Mouse (Mus musculus) heart, postnatal 4 days (tissue): ENCODE results near the gene Tsr2. TPM values are rescaled to one million over a fixed set of nuclear protein-coding genes. Genes with fewer than 3 reads are reported as not detected.
A peak's percentile ranks its signal among the peaks of the same experiment; 100 is the strongest.

Experiments used
- DNase-seq: peaks from one replicate; pipeline ENCODE4 v3.0.0; 2021
- total RNA-seq, 2 experiments: library from RNA; stranded (reverse); gene quantifications; 2 replicates each; pipeline ENCODE4 v1.2.3; 2021

The Tsr2 gene
- total RNA-seq = 10 to 100 TPM; 12.9 to 13.0 TPM

GRCm38 (mm10) chrX:151096171-151097058, at the start of gene Tsr2:
Gene Tsr2 (minus strand): TSS chrX:151096543.
- peak; percentile 75 for DNase-seq

DNA sequence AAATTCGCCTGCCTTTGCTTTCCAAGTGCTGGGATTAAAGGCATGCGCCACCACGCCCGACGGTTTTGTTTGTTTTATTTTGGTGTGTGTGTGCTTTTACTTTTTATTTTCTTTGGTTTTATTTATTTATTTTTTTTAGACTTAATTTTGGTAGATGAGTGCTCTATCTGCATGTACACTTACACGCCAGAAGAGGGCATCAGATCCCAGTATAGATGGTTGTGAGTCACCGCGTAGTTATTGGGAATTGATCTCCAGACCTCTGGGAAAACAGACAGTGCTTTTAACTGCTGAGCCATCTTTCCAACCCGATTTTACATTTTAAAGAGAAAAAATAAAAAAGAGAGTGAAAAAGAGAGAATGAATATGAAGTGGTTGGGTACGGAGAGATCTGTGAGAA, 36.4 kb upstream of the Tsr2 start:
- DNase-seq = peak; percentile 6

- no peak for DNase-seq
These were observed 34.1 kb upstream of the Tsr2 start for GRCm38 (mm10) chrX:151130493-151130892.

DNA sequence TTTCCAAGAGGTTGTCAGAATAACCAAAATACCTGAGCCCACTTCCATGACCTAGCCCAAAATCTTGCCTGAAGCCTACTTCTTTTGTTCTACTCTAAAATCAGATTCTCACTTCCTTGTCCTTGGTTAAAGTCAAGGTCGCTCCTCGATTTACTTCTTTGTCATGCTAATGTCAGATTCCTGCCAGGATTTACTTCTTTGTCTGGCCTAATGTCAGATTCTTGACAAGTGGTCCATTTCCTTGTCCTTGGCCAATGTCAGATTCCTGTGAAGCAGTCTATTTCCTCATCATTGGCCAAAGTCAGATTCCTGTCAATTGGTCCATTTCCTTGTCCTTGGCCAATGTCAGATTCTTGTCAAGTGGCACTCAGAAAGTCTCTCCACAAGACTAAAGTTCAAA, 27.6 kb upstream of the Tsr2 start:
- DNase-seq = no peak

DNA sequence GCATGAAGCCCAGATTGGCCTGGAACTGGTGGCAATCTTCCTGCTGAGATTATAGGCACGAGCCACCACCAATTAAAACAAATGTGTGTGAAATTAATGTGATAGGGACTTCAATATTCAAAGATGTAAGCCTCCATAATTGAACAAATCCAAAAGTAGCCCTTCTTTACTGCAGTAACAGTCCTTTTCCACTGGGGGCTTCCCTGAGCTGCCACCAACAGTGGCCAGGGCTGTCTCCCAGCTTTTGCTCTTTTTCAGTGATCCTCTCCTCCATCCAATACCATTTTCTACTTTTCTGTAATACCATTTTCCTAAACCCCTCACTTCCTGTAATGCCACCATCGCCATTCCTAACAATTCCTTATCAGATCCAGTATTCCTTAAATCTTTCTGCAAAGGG, 21.1 kb upstream of the Tsr2 start:
- DNase-seq = peak; percentile 14

DNA sequence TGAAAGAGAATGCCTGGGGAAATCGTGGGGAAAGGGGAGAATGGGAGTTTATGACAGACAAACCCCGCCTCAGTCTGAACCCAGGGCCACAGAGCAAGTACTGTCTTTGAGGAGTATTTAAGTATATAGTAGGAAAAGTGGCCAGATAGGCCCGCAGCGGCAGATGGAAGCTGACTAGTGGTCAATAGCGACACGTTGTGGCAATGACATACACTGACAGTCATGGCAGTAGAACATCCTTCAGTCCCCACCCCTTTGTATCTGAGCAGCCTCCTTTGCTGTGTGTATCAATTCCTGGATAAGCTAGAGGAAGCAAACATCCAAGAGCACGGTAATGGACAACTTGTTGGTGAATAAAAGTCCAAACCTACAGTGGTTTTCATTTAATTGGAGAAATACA, 20.5 kb upstream of the Tsr2 start:
- DNase-seq = peak; percentile 39

DNA sequence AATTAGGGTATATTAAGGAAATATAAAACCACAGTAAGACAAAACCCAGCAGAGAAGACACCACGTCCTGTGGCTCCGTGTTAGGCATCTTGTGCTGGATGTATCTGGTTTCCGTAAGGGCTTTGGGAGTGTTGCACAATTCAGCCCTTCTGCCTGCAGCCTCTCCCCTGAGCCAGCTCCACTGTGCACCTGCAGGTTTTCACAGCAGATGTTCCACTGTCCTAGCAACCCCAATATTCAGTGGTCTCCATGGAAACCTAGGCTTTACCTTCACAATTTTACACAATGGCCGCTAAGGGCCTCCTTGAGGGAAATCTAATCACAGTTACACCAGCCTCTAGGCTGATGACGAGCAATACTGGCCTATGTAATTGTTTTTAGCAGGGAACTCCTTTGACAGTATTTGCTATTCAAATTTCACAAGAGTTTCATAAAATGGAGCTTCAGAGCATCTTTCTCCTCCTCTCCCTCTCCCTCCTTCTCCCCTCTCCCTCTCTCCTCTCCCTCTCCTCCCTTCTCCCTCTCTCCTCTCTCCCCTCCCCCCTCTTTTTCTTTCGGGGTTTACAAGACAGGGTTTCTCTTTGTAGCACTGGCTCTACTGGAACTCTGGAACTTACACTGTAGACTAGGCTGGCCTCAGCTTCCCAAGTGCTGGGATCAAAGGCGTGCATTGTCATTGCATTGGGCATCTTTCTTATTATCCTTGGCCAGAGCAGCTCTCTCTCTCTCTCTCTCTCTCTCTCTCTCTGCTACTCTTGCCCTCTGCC, 11.1 kb upstream of the Tsr2 start:
- DNase-seq = no peak

- DNase-seq = no peak
These were observed 8.9 kb downstream of the Tsr2 start for GRCm38 (mm10) chrX:151087418-151087817.

DNA sequence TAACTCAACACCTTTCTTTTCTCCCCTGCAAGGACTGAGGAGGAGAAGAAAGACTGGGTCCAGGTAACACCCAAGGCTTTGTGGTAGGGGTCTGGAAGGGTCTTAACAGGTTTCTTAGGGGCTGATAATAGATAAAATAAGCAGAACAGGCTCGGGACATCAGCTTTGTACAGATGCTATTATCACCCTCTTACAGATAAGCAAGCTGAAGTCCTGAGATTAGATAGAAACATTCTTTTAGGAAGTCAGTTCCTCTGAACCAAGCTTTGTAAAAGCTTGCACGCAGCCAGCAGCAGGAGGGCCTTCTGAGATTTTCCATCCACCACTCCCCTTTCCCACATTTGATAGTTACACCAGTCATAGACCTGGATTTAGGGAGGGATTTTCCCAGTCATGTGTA, 10.7 kb downstream of the Tsr2 start:
- DNase-seq = no peak

GRCm38 (mm10) chrX:151076941-151077485, 19.3 kb downstream of the Tsr2 start:
- no peak for DNase-seq

DNA sequence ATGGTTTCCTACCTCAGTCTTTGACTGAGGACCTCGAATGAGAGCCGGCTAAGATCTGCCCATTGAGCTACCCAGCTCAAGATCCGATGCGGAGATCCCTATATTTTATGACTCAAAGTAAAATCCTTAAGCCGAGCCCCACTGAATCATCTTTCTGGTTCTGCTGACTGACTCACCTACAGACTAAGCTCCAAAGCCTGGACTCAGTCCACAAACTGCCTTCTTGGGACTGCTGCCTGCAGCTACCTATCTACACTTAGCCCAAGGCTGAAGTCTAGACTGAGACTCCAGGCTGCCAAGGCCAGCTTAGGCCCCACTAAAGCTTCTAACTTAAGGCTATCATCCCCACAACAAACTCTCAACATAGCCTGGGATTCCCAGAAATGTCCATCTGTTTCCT, 20.3 kb downstream of the Tsr2 start:
- DNase-seq = no peak

- DNase-seq = no peak
These were observed 28.5 kb downstream of the Tsr2 start for GRCm38 (mm10) chrX:151067876-151068275.

DNA sequence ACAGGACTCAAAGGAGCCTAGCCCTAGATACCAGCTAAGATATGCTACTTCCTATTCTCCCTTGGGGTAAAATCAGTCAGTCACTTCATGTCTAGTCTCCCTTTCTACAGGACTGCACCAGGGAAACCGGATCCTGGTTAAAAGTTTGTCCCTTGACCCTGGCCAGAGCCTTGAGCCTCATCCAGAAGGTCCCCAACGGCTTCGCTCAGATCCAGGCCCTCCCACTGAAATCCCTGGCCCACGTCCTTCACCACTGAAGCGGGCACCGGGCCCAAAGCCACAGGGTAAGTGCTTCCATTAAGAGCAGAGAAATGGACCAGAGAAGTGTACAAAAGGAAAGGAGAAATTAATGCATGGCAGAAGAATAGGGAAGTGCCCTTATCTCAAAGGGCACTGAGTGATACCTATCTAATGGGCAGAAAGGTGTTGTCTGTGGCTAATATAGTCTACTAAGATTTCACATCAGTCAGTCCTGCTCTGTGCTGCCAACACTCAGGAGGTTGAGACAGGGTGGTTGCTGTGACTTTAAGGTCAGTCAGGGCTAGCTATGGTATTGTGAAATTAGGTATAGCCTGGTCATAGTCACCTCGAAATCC, 30.2 kb downstream of the Tsr2 start:
- no peak for DNase-seq

DNA sequence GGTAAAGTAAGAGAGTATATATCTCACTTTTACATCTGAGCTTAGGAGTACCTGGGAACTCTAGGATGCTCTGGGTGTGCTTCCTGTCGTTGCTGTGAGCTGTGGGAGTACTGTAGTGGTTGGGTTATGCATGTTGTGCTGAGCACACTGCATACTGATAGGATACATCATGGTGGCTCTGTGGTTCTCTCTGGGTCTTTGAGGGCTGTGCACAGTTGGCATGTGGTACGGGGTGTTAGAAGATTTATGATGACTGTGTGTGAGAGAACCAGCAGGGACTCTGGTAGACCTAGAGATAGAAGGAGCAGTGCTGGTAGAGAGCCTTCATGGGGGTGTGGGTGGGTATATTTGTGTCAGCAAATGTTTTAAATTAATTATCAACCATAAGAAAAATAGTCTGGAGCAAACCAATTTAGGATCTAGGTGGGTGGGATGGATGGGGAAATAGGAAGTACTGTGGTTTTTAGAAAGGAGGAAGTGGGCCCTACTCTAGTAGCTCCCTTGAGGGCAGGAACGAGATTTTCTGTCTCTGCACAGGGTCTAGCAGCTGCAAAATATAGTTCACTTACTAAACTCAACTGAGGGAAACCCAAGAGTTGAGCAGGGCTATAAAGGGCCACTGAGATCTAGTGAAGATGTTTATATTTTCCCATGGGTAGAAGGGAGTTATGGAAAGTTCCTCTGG, 34.6 kb downstream of the Tsr2 start:
- no peak for DNase-seq

- DNase-seq = peak; percentile 23
These were observed 37.0 kb downstream of the Tsr2 start for GRCm38 (mm10) chrX:151059346-151059745.

- peak; percentile 55 for DNase-seq
These were observed 40.8 kb downstream of the Tsr2 start for GRCm38 (mm10) chrX:151055559-151055958.

DNA sequence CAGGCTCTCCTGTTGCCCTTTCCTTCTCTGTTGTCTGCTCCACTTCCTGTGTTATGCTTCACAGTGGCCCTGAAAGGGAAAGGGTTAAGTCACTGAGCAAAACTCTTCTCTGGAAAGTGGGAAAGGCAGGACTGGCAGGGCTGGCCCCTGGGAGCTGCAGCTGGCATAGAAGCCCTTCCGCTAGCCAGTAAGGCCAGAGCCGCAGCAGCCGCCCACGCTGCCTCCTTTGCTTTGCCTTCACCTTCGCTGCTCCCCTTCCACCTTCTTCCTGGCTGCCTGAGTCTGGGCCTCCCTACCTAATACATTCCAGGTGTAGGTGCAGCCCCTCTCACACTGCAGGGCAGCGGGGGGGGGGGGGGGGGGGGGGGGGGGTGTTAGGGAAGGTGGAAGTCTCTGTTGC, 41.9 kb downstream of the Tsr2 start:
- peak; percentile 15 for DNase-seq

DNA sequence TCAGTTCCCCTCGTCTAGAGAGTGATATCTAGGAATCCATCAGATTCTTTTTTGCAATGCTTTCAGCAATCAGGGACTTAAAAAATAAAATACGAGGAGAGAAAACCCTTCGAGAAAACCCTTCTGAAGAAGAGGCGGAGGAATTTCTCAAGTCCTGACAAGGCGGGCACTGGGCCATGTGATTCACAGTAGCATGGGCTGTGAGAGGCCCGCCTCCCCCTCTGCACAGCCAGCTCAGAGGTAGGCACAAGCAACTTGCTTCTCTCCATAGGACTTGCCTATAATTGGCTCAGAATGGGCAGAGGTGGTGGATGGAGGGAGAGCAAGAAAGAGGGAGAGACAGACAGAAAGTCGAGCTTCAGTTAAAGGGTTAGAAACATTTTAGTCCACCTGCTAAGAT, 46.0 kb downstream of the Tsr2 start:
- DNase-seq = no peak

- no peak for DNase-seq
These were observed 46.6 kb downstream of the Tsr2 start for GRCm38 (mm10) chrX:151049661-151050215.

DNA sequence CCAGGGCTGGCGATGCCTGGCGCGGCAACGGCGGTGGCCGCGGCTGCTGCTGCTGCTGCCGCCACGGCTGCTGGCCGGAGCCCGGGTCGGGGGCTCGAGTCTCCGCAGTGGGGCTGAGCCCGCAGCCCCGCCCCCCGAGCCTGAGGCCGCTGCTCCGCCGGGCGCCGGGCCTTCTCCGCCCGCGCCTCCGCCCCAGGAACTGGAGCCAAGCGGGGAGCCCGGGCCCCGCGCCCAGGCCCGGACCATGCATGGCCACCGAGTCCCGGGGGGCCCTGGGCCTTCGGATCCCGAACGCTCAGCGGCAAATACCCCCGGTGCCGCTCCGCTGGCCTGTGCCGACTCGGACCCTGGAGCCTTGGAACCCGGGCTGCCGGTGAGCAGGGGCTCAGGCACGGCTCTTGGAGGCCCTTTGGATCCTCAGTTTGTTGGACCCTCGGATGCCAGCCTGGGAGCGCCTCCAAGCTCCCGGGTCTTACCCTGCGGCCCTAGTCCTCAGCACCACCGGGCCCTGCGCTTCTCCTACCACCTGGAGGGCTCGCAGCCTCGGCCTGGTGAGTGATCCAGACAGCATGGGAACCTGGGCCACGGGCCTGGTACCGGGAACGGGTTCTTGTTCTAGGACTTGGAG, 48.8 kb downstream of the Tsr2 start:
- peak; percentile 44 for DNase-seq

GRCm38 (mm10) chrX:151046777-151047430, 49.4 kb downstream of the Tsr2 start:
- DNase-seq = peak; percentile 88
